Mouse (Mus musculus) naive thymus-derived CD4-positive, alpha-beta T cell, adult 2 months (primary cell): Measurements from ENCODE around the gene Spr.

Experiments
- DNase-seq: peaks from one replicate; pipeline ENCODE4 v3.0.0-alpha.2; 2011; ENCODE audit warnings: low read depth

Gene Spr

GRCm38 (mm10) chr6:85131673-85132072 is 5.9 kb downstream of the Spr start:
- peak; percentile 70 for DNase-seq

- peak; percentile 63 for DNase-seq
Measured at GRCm38 (mm10) chr6:85117545-85118511, 19.7 kb downstream of the Spr start.

- DNase-seq = no peak
Measured at GRCm38 (mm10) chr6:85105033-85105615, 32.4 kb downstream of the Spr start.

GRCm38 (mm10) chr6:85103321-85103720 is 34.2 kb downstream of the Spr start:
- no peak for DNase-seq

GRCm38 (mm10) chr6:85096441-85096840 is 41.1 kb downstream of the Spr start:
- DNase-seq = no peak

- DNase-seq = no peak
Measured at GRCm38 (mm10) chr6:85087425-85087824, 50.1 kb downstream of the Spr start.

GRCm38 (mm10) chr6:85086645-85087044 is 50.9 kb downstream of the Spr start:
- DNase-seq = no peak
